Mouse (Mus musculus) liver, adult 2 months (tissue): ENCODE data around the gene Kpna7.

Experiments used
- CTCF ChIP-seq: fragments of 200-500 bp; IDR thresholded peaks from 2 replicates; pipeline ENCODE4 v1.5.1; 2011; ENCODE audit warnings: low read depth, low read length, control low read depth
- POLR2A ChIP-seq: fragments of 200-500 bp; IDR thresholded peaks from 2 replicates; pipeline ENCODE4 v1.6.1; 2011; ENCODE audit warnings: low read length, control low read depth; ENCODE audit not compliant: insufficient read depth; ENCODE audit errors: extremely low read depth

- TF ChIP-seq CTCF (no peak), POLR2A (no peak)
Observed at GRCm38 (mm10) chr5:145096195-145096594, 12.4 kb upstream of the Kpna7 start.
